Mouse (Mus musculus) liver, adult 2 months (tissue): ENCODE measurements around the gene Cacna2d3.

Experiments used
- CTCF ChIP-seq: fragments of 200-500 bp; IDR thresholded peaks from 2 replicates; pipeline ENCODE4 v1.5.1; 2011; ENCODE audit warnings: low read depth, low read length, control low read depth
- POLR2A ChIP-seq: fragments of 200-500 bp; IDR thresholded peaks from 2 replicates; pipeline ENCODE4 v1.6.1; 2011; ENCODE audit warnings: low read length, control low read depth; ENCODE audit not compliant: insufficient read depth; ENCODE audit errors: extremely low read depth

DNA sequence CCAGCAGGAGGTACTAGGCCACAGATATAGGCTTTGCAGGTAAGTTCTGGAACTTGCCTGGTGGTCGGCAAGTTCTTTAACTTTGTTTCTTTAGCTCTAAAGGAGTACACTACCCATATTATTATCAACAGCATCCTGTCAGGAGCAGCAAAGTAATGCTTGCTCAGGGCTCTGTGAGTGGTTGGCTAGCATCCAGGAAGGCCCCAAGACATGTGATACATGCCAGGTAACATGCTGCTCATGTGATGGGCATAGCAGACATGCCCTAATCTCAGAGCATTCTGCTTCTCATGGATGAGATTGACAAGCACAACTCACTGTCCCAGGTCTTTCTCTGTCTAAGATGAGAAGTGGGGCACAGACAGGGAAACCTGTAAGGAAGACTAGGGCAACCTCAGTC is 442.8 kb downstream of the Cacna2d3 start:
- TF ChIP-seq POLR2A: no peak
- no peak for TF ChIP-seq CTCF
